Mouse (Mus musculus): ENCODE data around the gene Rasip1.

Rasip1 gene

DNA sequence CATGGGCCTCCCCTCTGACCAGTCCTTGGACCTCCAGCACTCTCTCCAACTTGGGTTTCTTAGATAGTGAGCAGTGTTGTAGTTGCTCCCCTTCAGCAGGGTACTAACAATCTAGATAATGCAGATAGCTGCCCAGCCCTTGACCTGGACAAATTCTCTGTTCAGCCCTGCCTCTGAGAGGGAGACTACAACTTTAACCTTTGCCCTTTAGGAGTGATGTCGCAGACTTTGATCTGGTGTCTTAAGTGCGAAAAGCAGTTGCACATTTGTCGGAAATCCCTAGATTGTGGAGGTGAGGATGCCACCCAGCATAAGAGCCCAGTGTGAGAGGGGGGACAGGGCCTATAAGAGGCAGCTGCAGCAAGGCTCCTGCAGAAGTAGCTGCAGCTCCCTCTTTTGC, 2.6 kb upstream of the Rasip1 start:
- DNase-seq (ENCODE audit: low spot score in 2 of 2): no peak

GRCm38 (mm10) chr7:45625481-45625880, 1.8 kb upstream of the Rasip1 start:
- DNase-seq (ENCODE audit: low spot score in 2 of 2): no peak

DNA sequence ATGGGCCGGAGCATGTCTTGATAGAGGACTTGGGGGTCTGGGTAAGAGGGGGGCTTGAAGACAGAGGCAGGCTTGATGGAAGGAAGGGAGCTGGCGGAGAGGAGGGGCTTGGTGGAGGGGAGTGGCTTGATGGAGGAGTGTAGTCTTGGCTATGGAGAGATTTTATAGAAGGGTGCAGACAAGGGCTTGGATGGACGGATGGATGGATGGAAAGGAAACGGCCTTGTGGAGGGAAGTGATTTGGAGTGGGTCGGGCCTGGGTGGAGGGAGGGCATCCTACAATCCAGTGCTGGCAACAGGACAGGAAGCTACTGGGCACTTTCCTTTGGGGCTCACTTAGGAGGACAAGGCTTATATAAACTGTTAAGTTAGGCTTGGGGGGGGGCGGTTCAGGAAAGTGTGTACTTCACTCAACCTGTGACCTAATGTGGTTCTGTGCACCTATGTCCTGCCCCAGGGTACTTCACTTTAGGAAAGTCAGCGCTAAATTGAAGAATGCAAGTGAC, 664 bp upstream of the Rasip1 start:
- no peak for DNase-seq (ENCODE audit: low spot score in 2 of 2)

DNA sequence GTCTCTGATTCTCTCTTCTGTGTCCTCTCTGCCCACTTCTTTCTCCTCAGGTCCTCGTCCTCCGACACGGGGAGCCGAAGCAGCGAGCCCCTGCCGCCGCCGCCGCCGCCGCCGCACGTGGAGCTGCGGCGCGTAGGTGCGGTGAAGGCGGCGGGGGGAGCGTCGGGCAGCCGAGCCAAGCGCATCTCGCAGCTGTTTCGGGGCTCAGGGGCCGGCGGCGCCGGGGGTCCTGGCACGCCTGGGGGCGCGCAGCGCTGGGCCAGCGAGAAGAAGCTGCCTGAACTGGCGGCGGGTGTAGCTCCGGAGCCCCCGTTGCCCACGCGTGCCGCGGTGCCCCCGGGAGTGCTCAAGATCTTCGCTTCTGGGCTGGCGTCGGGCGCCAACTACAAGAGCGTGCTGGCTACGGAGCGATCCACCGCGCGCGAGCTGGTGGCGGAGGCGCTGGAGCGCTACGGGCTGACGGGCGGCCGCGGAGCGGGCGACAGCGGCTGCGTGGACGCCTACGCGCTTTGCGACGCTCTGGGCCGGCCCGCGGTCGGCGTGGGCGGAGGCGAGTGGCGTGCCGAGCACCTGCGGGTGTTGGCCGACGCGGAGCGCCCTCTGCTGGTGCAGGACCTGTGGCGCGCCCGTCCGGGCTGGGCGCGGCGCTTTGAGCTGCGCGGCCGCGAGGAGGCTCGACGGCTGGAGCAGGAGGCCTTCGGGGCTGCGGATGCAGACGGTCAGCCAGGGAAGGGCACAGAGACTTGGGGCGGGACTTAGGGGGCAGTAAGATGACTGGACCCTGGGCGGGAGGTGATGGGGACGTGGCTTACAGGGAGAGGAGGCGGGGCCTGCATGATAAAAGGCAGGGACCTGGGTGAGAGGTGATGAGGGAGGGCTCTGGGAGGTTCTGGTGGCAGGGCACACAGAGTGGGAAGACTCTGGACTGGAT, 1.3 kb downstream of the Rasip1 start:
- peak; percentile 85 to 96 for DNase-seq (ENCODE audit: low spot score in 2 of 2)

DNA sequence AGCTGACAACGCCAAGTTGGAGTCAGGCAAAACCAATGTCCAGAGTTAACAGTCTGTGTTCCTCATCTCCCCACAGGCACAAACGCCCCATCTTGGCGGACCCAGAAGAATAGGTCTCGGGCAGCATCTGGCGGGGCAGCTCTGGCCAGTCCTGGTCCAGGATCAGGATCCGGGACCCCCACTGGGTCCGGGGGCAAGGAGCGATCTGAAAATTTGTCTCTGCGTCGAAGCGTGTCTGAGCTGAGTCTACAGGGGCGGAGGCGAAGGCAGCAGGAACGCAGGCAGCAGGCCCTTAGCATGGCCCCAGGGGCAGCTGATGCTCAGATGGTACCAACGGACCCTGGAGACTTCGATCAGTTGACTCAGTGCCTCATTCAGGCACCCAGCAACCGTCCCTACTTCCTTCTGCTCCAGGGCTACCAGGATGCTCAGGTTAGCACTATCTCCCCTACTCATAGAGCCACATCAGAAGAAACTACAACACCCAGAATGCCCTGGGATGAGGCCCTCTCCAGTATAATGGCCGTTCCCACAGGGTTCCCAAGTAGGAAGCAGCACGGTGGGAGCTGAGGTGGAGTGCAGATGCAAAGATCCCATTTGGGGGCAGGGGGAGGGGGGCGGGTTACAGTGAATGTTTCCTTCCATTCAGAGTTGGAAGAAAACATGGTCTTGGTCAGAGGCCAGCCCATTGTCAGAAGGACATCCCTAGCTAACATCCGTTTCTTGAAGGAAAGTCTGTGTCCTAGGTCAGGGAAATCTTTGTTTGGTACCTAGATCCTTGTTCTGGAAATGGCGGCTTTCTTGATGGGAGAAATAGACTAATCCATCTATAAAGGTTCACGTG, 3.0 kb downstream of the Rasip1 start:
- no peak for DNase-seq (ENCODE audit: low spot score in 2 of 2)

GRCm38 (mm10) chr7:45632499-45632898, 5.2 kb downstream of the Rasip1 start:
- no peak for DNase-seq (ENCODE audit: low spot score in 2 of 2)

- DNase-seq (ENCODE audit: low spot score in 2 of 2): peak in 1 of 2 experiments; percentile 60
Measured at GRCm38 (mm10) chr7:45634946-45635681, 7.8 kb downstream of the Rasip1 start.

GRCm38 (mm10) chr7:45635711-45636688, 8.7 kb downstream of the Rasip1 start:
- peak in 1 of 2 experiments; percentile 53 for DNase-seq (ENCODE audit: low spot score in 2 of 2)

DNA sequence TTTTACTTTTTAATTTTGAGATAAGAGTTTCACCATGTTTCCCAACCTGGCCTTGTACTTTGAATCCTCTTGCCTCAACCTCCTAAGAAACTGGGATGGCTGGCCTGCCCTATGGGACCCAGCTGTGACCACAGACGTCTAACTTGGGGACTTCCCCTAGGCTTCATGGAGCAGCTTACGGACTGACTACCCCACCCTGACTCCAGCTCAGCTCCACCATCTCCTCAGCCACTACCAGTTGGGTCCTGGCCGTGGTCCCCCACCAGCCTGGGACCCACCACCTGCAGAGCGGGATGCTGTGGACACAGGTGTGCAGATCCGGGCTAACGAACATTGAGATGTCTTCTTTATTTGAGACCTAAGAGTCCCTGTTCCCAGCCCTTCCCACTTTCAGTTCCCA, 10.4 kb downstream of the Rasip1 start:
- DNase-seq (ENCODE audit: low spot score in 2 of 2): peak in 1 of 2 experiments; percentile 61

GRCm38 (mm10) chr7:45638623-45639401, 11.5 kb downstream of the Rasip1 start:
- DNase-seq (ENCODE audit: low spot score in 2 of 2): peak; percentile 37 to 62

DNA sequence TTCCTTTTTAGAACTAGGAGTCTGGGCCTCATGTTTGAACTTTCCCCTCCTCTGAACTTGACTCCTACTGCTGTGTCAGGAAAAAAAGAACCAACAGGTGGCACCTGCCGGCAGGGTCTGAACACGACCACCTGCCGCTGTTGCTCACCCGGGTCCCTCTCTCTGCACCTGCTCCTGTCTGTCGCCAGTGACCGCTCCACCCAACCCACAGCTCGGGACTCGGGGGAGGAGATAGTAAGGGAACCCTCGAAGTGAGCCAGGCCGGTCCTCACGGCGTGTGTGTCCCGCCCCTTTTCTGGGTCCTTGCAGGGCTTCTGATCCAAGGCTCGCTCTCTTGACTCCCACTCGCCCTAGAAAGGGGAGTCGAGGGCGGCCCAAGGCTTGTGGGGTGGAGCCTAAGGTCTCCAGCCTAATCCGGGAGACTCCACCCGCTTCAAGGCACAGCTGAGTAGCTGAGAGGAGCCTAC, 12.3 kb downstream of the Rasip1 start, which contains the start of gene Mamstr:
Mamstr (plus strand) TSS at position 417 of the 467 bp plus-strand sequence.
- DNase-seq (ENCODE audit: low spot score in 2 of 2): no peak

- no peak for DNase-seq (ENCODE audit: low spot score in 2 of 2)
Measured at GRCm38 (mm10) chr7:45640191-45640957, 13.1 kb downstream of the Rasip1 start.

GRCm38 (mm10) chr7:45641391-45642040, 14.2 kb downstream of the Rasip1 start:
- DNase-seq (ENCODE audit: low spot score in 2 of 2): no peak

GRCm38 (mm10) chr7:45642083-45642482, 14.8 kb downstream of the Rasip1 start:
- DNase-seq (ENCODE audit: low spot score in 2 of 2): no peak

DNA sequence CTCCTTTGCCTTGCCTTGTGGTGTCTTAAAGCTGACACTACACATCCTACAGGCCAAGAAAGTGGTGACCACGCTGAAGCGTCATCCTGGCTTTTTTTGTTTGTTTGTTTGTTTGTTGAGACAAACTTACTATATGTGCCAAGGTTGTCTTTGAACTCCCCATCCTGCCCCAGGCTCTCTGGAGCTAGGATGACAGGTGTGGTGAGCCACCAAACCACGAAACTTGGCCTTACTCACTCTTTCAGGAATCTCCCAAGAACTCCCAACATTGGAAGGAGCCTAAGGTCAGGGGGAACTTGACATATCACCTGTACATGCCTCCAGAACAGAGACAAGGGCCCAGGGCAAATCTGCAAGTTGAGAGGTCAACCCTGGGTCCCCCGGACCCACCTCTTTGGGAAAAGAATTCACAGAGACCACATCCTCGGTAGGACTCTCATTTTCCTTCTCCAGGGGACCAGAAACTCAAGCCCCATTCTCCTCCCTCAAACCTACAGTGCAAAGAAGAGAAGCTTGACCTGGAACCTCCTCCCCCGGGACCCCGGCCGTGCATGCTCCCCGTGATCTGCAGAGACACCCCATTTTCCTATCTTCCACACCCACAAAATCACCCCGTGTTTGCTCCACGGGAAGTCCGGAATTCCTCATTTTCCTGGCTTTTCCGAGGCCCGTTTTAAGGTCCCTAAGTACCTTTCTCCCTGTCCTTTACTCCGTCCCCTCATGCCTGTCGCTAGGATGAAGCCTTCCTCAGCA, 15.4 kb downstream of the Rasip1 start:
- DNase-seq (ENCODE audit: low spot score in 2 of 2): no peak

GRCm38 (mm10) chr7:45643441-45644178, 16.3 kb downstream of the Rasip1 start:
- peak; percentile 78 to 86 for DNase-seq (ENCODE audit: low spot score in 2 of 2)

- no peak for DNase-seq (ENCODE audit: low spot score in 2 of 2)
Measured at GRCm38 (mm10) chr7:45644183-45644582, 16.9 kb downstream of the Rasip1 start.
